Mouse (Mus musculus) heart, embryonic 10.5 days (tissue): ENCODE results near the gene Wfikkn1. TPM values are rescaled to one million over a fixed set of nuclear protein-coding genes. Genes with fewer than 3 reads are reported as not detected.

Source experiments
- DNase-seq: peaks from one replicate; pipeline ENCODE4 v3.0.0-alpha.2; 2017; ENCODE audit warnings: low spot score
- H3K27ac ChIP-seq: fragments of 300-500 bp; sonication (generic); 2 replicates; pipeline ENCODE4 v1.5.1; 2016; ENCODE audit warnings: mild to moderate bottlenecking
- H3K27me3 ChIP-seq: fragments of 300-500 bp; sonication (generic); 2 replicates; pipeline ENCODE4 v1.6.1; 2016; ENCODE audit warnings: mild to moderate bottlenecking; ENCODE audit not compliant: poor library complexity, insufficient read depth, severe bottlenecking
- H3K36me3 ChIP-seq: fragments of 300-500 bp; sonication (generic); 2 replicates; pipeline ENCODE4 v1.6.1; 2016; ENCODE audit warnings: mild to moderate bottlenecking, moderate library complexity
- H3K4me1 ChIP-seq: fragments of 300-500 bp; sonication (generic); 2 replicates; pipeline ENCODE4 v1.6.1; 2016; ENCODE audit warnings: mild to moderate bottlenecking
- H3K4me3 ChIP-seq: fragments of 300-500 bp; sonication (generic); 2 replicates; pipeline ENCODE4 v1.5.1; 2016; ENCODE audit warnings: mild to moderate bottlenecking, moderate library complexity
- H3K9me3 ChIP-seq: fragments of 300-500 bp; sonication (generic); 2 replicates; pipeline ENCODE4 v1.6.1; 2016; ENCODE audit warnings: mild to moderate bottlenecking, moderate library complexity
- WGBS: fragments of 180-500 bp; shearing (Covaris S2); methylation state at CpG from one replicate; pipeline ENCODE4 v1.1.7; 2016; 5-methylcytosine and 5-hydroxymethylcytosine counted together
- polyA plus RNA-seq: library from polyadenylated mRNA; unstranded; fragments of >200 nt; fragmentation: Nextera tagmentation; extraction: Ambion mirVana; gene quantifications from 2 replicates; pipeline ENCODE4 v1.2.1, GENCODE M21; 2016

The Wfikkn1 gene
- polyA plus RNA-seq, 1 experiment from 2014 or later, result 3.8 TPM

- H3K4me1 ChIP-seq, result peaks cover 71% of the 10 kb centered on the region
- peak overlapping the region; percentile 84 for H3K27ac ChIP-seq
- DNase-seq, result no peak
- H3K9me3 ChIP-seq, result no peaks in the 10 kb centered on the region
- H3K27me3 ChIP-seq, result no peaks in the 10 kb centered on the region
- 23% methylated on average over 23 of the region's 23 CpGs for WGBS
- H3K4me3 ChIP-seq, result peak overlapping the region; percentile 57
- H3K36me3 ChIP-seq, result peaks cover 59% of the 10 kb centered on the region
Observed at GRCm38 (mm10) chr17:25836397-25837075, 44.1 kb downstream of the Wfikkn1 start.

- peaks cover 59% of the 10 kb centered on the region for H3K36me3 ChIP-seq
- WGBS, result 95% methylated on average over 16 of the region's 16 CpGs
- peaks cover 77% of the 10 kb centered on the region for H3K4me1 ChIP-seq
- H3K9me3 ChIP-seq, result no peaks in the 10 kb centered on the region
- H3K4me3 ChIP-seq, result peak overlapping the region; percentile 57
- H3K27me3 ChIP-seq, result no peaks in the 10 kb centered on the region
- no peak for DNase-seq
- peak overlapping the region; percentile 84 for H3K27ac ChIP-seq
Observed at GRCm38 (mm10) chr17:25835816-25836215, 44.8 kb downstream of the Wfikkn1 start.

GRCm38 (mm10) chr17:25835301-25835700, 45.4 kb downstream of the Wfikkn1 start:
- no peak for DNase-seq
- peaks cover 77% of the 10 kb centered on the region for H3K4me1 ChIP-seq
- WGBS, result 96% methylated on average over 7 of the region's 7 CpGs
- H3K27me3 ChIP-seq, result no peaks in the 10 kb centered on the region
- H3K27ac ChIP-seq, result no peak overlapping the region
- H3K9me3 ChIP-seq, result no peaks in the 10 kb centered on the region
- H3K36me3 ChIP-seq, result peaks cover 59% of the 10 kb centered on the region
- peak overlapping the region; percentile 86 for H3K4me3 ChIP-seq

DNA sequence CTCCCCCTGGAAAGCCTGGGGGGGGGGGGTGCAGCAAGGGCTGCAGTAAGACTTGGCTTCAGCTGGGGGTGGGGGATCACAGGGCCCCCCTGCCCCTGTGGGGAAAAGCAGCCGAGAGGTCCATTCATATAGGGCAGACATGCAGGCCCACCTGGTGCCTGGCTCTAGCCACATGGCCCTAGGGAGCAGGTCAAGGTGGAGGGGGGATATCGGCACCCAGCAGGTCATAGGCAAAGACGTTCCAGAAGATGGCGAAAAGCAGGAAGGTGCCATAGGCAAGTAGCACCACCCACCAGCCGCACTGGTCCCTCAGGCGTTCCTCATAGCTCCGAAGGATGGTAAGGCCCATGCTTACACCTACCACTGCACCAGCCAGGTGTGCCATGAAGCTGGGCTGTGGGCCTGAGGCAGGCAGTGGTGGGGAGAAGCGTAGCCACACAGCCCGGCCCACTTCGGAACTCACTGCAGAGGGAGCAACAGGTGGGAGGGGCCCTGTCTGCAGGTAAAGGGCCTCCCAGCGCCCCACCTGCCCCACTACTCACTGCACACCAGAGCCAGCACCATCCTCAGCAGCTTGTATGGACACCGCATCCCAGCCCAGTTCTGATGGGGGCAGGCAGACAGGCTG, 45.9 kb downstream of the Wfikkn1 start:
- Histone ChIP-seq H3K27ac (peak overlapping the region; percentile 98), H3K9me3 (no peaks in the 10 kb centered on the region), H3K36me3 (peaks cover 59% of the 10 kb centered on the region), H3K4me3 (peak overlapping the region; percentile 86), H3K27me3 (no peaks in the 10 kb centered on the region), H3K4me1 (peaks cover 78% of the 10 kb centered on the region)
- WGBS, result 89% methylated on average over 12 of the region's 12 CpGs
- DNase-seq, result no peak

GRCm38 (mm10) chr17:25833961-25834594, 46.6 kb downstream of the Wfikkn1 start:
- no peak for DNase-seq
- Histone ChIP-seq H3K9me3 (no peaks in the 10 kb centered on the region), H3K36me3 (peaks cover 54% of the 10 kb centered on the region), H3K27me3 (no peaks in the 10 kb centered on the region), H3K4me3 (peak overlapping the region; percentile 86), H3K4me1 (peaks cover 76% of the 10 kb centered on the region), H3K27ac (peak overlapping the region; percentile 98)
- WGBS, result 46% methylated on average over 6 of the region's 6 CpGs

DNA sequence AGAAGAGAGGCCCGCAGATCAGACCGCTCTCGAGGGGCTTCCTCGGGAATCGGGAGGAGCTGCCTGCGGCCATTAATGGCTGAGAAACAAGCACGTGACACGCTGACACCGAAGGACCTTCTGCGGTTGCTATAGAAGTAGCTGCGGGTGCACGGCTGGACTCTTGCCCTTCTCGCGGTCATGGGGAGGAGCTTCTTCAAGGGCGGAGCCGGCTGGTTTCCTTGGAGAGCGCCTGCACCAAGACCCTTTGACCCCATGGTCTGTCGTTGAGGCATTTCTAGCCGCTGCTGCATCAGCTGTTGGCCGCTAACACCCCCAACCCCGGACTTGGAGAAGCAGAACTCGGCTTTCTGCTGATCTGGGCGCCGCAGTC, 47.4 kb downstream of the Wfikkn1 start, which contains the start of gene Stub1:
Stub1 (minus strand) TSS at position 114 of the 373 bp plus-strand sequence.
- H3K36me3 ChIP-seq, result peaks cover 48% of the 10 kb centered on the region
- H3K27ac ChIP-seq, result peak within 1 kb of the TSS; percentile 98
- peak within 1 kb of the TSS; percentile 86 for H3K4me3 ChIP-seq
- under 1% methylated on average over 24 of the region's 24 CpGs for WGBS
- DNase-seq, result peak; percentile 98
- H3K27me3 ChIP-seq, result no peaks in the 10 kb centered on the region
- no peaks in the 10 kb centered on the region for H3K9me3 ChIP-seq
- peaks cover 84% of the 10 kb centered on the region for H3K4me1 ChIP-seq

DNA sequence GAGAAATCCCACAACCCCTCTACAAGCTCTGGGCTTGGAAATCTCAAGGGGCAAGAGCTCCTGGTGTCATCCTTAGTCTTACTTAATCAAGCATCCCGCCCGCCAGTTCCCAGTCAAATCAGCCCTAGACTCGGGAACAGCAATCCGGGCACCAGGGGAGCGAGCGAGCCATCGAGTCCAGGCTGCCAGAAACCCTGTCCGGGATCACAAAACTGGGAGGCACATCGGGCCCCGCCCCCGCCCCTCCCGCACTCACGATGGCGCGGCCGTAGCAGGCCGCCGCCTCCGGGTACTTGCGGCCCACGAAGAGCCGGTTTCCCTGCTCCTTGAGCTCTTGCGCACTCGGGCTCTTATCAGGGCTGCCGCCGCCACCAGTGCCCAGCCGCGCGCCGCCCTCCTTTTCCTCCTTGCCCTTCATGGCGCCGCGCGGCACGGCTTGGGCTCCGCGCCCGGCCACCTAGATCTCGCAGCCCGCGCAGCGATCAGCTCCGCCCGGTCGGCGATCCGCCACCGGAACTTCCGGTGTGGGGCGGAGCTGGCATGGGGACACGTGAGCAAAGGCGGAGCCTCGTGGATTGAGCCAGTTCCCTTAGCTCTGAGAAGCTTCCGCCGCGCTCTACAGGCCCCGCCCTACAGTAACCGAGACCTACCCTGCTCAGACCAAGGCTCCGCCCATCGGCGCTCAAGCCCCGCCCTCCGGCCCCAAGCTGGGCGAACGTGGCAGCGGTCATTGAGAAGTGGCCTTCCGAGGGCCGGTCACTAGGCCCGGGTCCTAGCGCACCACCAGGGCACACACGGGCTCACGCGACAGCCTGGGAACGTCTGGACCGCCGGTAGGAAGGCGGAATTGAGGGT, 48.0 kb downstream of the Wfikkn1 start:
- Histone ChIP-seq H3K36me3 (peaks cover 48% of the 10 kb centered on the region), H3K9me3 (no peaks in the 10 kb centered on the region), H3K4me3 (peak overlapping the region; percentile 86), H3K27ac (peak overlapping the region; percentile 98), H3K27me3 (no peaks in the 10 kb centered on the region), H3K4me1 (peaks cover 84% of the 10 kb centered on the region)
- peak; percentile 100 for DNase-seq
- under 1% methylated on average over 77 of the region's 77 CpGs for WGBS

DNA sequence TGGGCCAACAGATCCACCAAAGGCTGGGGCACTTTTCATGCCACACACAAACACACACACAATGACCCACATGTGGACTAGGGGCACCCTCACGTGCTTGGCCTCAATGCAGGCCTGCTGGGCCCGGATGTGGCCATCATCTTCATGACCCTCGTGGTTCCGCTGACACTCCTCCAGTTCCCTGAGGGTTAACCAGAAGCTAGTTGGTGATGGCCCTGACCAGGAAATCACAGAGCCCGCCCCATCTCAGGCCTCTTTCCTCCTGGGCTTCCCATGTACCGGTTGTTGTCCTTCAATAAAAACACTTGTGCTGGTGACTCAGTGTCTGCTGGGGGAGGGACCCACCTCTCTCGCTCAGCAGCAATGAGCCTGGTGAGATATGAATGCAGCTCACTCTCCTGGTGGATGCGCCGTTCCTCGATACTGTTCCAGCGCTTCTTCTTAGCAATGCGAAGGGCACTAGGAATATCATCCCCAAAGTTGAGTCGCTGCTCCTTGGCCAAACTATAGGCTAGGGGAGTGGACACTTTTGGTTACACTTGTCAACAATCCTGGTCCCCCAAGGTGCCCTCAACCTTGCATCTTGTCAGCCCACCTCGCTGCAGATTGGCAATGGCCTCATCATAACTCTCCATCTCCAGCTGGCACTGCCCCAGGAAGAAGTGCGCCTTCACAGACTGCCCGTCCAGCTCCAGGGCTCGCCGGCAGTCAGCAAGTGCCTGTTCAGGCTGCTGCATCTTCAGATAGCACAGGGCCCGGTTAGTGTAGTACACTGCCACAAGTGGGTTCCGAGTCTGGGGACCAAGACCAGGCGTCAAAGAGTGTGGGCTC, 49.0 kb downstream of the Wfikkn1 start:
- peak overlapping the region; percentile 86 for H3K4me3 ChIP-seq
- WGBS, result 53% methylated on average over 21 of the region's 21 CpGs
- peaks cover 84% of the 10 kb centered on the region for H3K4me1 ChIP-seq
- H3K36me3 ChIP-seq, result peaks cover 57% of the 10 kb centered on the region
- H3K9me3 ChIP-seq, result no peaks in the 10 kb centered on the region
- DNase-seq, result no peak
- peak overlapping the region; percentile 98 for H3K27ac ChIP-seq
- no peaks in the 10 kb centered on the region for H3K27me3 ChIP-seq

DNA sequence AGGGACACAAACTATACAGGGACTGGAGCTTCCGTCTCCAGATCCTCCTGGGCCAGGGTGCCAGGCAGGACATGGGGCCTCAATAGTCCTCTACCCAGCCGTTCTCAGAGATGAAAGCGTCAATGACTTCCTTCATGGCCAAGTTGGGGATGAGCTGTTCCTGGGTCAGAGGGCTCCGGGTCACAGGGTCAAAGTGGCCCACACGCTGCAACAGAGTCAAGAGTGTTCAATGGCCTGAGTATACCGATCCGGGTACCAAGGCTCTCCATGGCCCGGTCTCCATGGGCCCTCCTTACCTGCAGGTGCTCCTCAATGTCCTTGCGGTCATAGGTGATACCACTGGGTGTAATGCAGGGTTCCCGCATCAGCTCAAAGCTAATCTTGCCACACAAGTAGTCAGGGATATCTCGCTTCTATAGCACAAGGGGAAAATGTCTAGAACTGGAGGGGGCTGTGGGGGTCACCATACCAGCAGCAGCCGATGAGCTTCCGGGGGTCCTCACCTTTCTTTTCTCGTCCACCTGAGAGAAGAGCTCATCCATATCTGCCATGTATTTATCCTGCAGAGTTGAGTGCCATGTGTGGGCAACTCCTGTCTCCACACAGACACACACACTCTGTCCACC, 49.7 kb downstream of the Wfikkn1 start:
- H3K27me3 ChIP-seq, result no peaks in the 10 kb centered on the region
- DNase-seq, result no peak
- H3K36me3 ChIP-seq, result peaks cover 60% of the 10 kb centered on the region
- no peaks in the 10 kb centered on the region for H3K9me3 ChIP-seq
- 89% methylated on average over 14 of the region's 14 CpGs for WGBS
- peak overlapping the region; percentile 86 for H3K4me3 ChIP-seq
- no peak overlapping the region for H3K27ac ChIP-seq
- peaks cover 84% of the 10 kb centered on the region for H3K4me1 ChIP-seq

GRCm38 (mm10) chr17:25830200-25830753, 50.4 kb downstream of the Wfikkn1 start:
- DNase-seq, result no peak
- WGBS, result 87% methylated on average over 4 of the region's 4 CpGs
- Histone ChIP-seq H3K27ac (0 out of 2 replicates have a peak overlapping the region, but pooled peaks have one; percentile 31), H3K27me3 (no peaks in the 10 kb centered on the region), H3K36me3 (peaks cover 60% of the 10 kb centered on the region), H3K4me1 (peaks cover 84% of the 10 kb centered on the region), H3K9me3 (no peaks in the 10 kb centered on the region), H3K4me3 (peak overlapping the region; percentile 86)

DNA sequence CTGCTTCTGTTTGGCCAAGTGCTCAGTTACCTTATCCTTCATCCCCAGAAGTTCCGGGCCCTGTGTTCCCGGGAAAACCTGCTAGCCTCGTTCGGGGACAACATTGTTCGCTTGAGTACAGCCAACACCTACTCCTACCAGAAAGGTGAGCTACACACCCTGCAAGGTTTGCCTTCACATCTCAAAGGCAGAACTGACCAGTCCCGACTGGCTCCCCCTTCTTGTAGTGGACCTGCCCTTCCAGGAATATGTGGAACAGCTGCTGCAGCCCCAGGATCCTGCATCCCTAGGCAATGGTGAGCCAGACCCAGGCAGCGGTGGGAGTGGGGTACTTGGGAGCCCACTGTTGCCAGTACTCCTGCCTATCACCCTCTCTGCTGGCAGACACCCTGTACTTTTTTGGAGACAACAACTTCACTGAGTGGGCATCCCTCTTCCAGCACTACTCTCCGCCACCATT, 51.1 kb downstream of the Wfikkn1 start:
- 37% methylated on average over 8 of the region's 8 CpGs for WGBS
- Histone ChIP-seq H3K27me3 (no peaks in the 10 kb centered on the region), H3K27ac (peak overlapping the region; percentile 93), H3K4me3 (peak overlapping the region; percentile 86), H3K36me3 (peaks cover 55% of the 10 kb centered on the region), H3K4me1 (peaks cover 84% of the 10 kb centered on the region), H3K9me3 (no peaks in the 10 kb centered on the region)
- DNase-seq, result no peak
